Mouse (Mus musculus) layer of hippocampus, adult 8-10 months (tissue): ENCODE measurements around the gene Naa60. TPM values are rescaled to one million over a fixed set of nuclear protein-coding genes. Genes with fewer than 3 reads are reported as not detected.
"Not testable (repeated sequence)": the region's sequence is repeated elsewhere in the genome, so short reads cannot be mapped to it uniquely, and the experiment has no call there.

Source experiments
- DNase-seq, 2 experiments: peaks; one replicate each; pipeline ENCODE4 v3.0.0; 2022; ENCODE audit warnings: low spot score in 2 of 2
- total RNA-seq, 4 experiments: library from RNA; stranded (reverse); gene quantifications; 2 replicates each; pipeline ENCODE4 v1.2.4; 2022

Gene Naa60
- 100 to 1,000 TPM in 3 of 4 experiments, 10 to 100 TPM in 1; 96.9 to 125 (median 103) TPM for total RNA-seq

- peak; percentile 79 to 89 for DNase-seq
These were observed at the start of gene Naa60 for GRCm38 (mm10) chr16:3872216-3873047. TSS of gene Naa60 (plus strand) at chr16:3872375.

GRCm38 (mm10) chr16:3828021-3828420, 44.2 kb upstream of the Naa60 start:
- no peak for DNase-seq

GRCm38 (mm10) chr16:3829727-3830126, 42.4 kb upstream of the Naa60 start:
- no peak for DNase-seq

- no peak for DNase-seq
These were observed 41.5 kb upstream of the Naa60 start, which contains the start of gene Olfr15 for GRCm38 (mm10) chr16:3830588-3831109. TSS of gene Olfr15 (plus strand) at chr16:3830878.

- no peak for DNase-seq
These were observed 36.7 kb upstream of the Naa60 start for GRCm38 (mm10) chr16:3835461-3835860.

- peak in 1 of 2 experiments; percentile 20 for DNase-seq
These were observed 32.9 kb upstream of the Naa60 start for GRCm38 (mm10) chr16:3839157-3839885.

- DNase-seq: no peak
These were observed 29.2 kb upstream of the Naa60 start for GRCm38 (mm10) chr16:3842989-3843388.

GRCm38 (mm10) chr16:3843796-3844195, 28.4 kb upstream of the Naa60 start:
- no peak for DNase-seq

GRCm38 (mm10) chr16:3846711-3847518, 25.3 kb upstream of the Naa60 start, which contains the start of gene Zfp174:
TSS of gene Zfp174 (plus strand) at chr16:3847268.
- peak; percentile 93 to 95 for DNase-seq

- DNase-seq: no peak
These were observed 24.3 kb upstream of the Naa60 start for GRCm38 (mm10) chr16:3847871-3848270.

- DNase-seq: no peak
These were observed 23.8 kb upstream of the Naa60 start for GRCm38 (mm10) chr16:3848416-3848815.

GRCm38 (mm10) chr16:3851301-3851700, 20.9 kb upstream of the Naa60 start:
- DNase-seq: not testable (repeated sequence)

GRCm38 (mm10) chr16:3852586-3852985, 19.6 kb upstream of the Naa60 start:
- DNase-seq: no peak

- DNase-seq: no peak
These were observed 17.6 kb upstream of the Naa60 start for GRCm38 (mm10) chr16:3854437-3855182.

- DNase-seq: no peak
These were observed 16.4 kb upstream of the Naa60 start for GRCm38 (mm10) chr16:3855776-3856175.

GRCm38 (mm10) chr16:3859254-3859653, 12.9 kb upstream of the Naa60 start:
- no peak for DNase-seq

GRCm38 (mm10) chr16:3871815-3872214, 360 bp upstream of the Naa60 start:
- DNase-seq: no peak

- DNase-seq: no peak
These were observed 4.2 kb downstream of the Naa60 start for GRCm38 (mm10) chr16:3876346-3876745.

- DNase-seq: peak; percentile 89 to 93
These were observed 12.3 kb downstream of the Naa60 start, which contains the start of the genes Zfp597 and Gm20695 for GRCm38 (mm10) chr16:3884201-3885064. TSS of gene Zfp597 (minus strand) at chr16:3884561. TSS of gene Gm20695 (plus strand) at chr16:3884648.
